Mouse (Mus musculus): Measurements from ENCODE around the gene B830017H08Rik. TPM values are rescaled to one million over a fixed set of nuclear protein-coding genes. Genes with fewer than 3 reads are reported as not detected.
A peak's percentile ranks its signal among the peaks of the same experiment; 100 is the strongest.

The B830017H08Rik gene
- polyA plus RNA-seq, 1 experiment from 2014 or later, result 0.36 TPM

DNA sequence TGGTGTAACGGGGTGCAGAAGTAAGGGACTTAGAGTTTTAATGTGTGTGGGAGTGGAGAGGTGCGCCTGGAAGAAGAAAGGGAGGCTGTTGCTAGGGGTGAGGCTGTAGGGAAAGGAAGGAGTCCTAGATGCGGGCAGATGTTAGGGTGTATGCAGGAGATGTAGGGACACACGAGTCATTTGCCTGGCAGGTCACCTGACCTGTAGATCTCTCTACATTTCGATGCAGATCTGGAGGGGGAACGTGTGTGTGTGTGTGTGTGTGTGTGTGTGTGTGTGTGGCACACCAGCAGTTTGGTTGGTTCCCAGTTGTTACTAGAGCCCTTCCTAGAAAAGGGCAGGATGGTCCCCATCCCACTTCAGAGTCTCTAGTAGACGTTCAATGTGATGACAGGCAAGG lies 27.9 kb upstream of the B830017H08Rik start:
- Histone ChIP-seq H3K27ac (ENCODE audit: low read depth, low read length) (no peak overlapping the region), H3K27me3 (ENCODE audit: control insufficient read depth, insufficient read depth, low read length) (peaks cover 78% of the 10 kb centered on the region), H3K4me1 (ENCODE audit: control insufficient read depth, insufficient read depth, low read length) (peaks cover 45% of the 10 kb centered on the region), H3K36me3 (ENCODE audit: control insufficient read depth, insufficient read depth, low read length) (0 out of 2 replicates have a peak, but pooled peaks cover 3% of the 10 kb centered on the region), H3K9ac (ENCODE audit: low read length) (no peak overlapping the region), H3K9me3 (ENCODE audit: control insufficient read depth, low read length) (no peaks in the 10 kb centered on the region), H3K4me3 (ENCODE audit: low read depth, low read length) (no peak overlapping the region), H3K4me2 (ENCODE audit: low read depth) (no peak overlapping the region)
- no peak for DNase-seq (ENCODE audit: low spot score)
- 10% methylated on average over 7 of the region's 7 CpGs for WGBS
- ATAC-seq (ENCODE audit: insufficient read depth, low FRiP score, low TSS enrichment), result no peak

GRCm38 (mm10) chr16:17806581-17807191 lies 26.2 kb upstream of the B830017H08Rik start:
- Histone ChIP-seq H3K27ac (ENCODE audit: low read depth, low read length) (peak overlapping the region; percentile 60), H3K4me1 (ENCODE audit: control insufficient read depth, insufficient read depth, low read length) (peaks cover 45% of the 10 kb centered on the region), H3K4me2 (ENCODE audit: low read depth) (peak overlapping the region; percentile 97), H3K9me3 (ENCODE audit: control insufficient read depth, low read length) (no peaks in the 10 kb centered on the region), H3K9ac (ENCODE audit: low read length) (peak overlapping the region; percentile 83), H3K27me3 (ENCODE audit: control insufficient read depth, insufficient read depth, low read length) (peaks cover 65% of the 10 kb centered on the region), H3K36me3 (ENCODE audit: control insufficient read depth, insufficient read depth, low read length) (0 out of 2 replicates have a peak, but pooled peaks cover 3% of the 10 kb centered on the region), H3K4me3 (ENCODE audit: low read depth, low read length) (peak overlapping the region; percentile 55)
- ATAC-seq (ENCODE audit: insufficient read depth, low FRiP score, low TSS enrichment), result peak; percentile 25
- 2% methylated on average over 50 of the region's 50 CpGs for WGBS
- peak; percentile 60 for DNase-seq (ENCODE audit: low spot score)

DNA sequence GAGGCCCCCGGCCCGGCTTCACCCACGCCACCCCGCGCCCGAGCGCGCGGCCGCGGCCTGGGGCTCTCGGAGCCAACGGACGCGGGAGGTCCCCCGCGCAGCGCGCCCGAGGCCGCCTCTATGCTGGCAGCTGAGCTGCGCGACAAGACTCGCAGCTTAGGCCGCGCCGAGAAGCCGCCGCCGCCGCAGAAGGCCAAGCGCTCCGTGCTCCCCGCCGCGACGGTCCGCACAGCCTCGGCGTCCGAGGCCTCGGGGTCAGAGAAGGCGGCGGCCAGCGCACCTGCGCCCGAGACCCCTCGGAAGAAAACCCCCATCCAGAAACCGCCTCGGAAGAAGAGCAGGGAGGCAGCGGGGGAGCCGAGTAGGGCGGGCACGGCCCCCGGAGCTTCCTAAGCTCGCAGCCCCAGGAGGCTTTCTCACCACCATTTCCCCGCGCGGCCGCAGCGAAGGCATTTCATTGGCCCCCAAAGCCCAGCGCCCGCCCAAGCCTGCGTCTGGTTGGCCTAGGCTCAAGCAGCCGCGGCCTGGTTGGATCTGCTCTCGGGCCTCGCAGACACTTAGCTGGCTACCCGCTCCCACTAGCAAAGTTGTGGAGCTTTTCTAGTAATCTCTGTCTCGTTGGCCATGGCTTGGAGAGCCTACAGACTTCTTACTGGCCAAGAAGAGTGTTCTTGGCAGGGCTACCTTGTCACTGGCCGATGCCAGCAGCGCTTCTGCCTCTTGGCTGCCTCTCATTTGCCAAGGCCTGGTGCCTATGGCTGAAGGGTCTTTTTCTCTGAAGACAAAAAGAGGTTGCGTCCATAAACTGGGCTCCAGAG lies 25.5 kb upstream of the B830017H08Rik start:
- DNase-seq (ENCODE audit: low spot score), result peak; percentile 94
- Histone ChIP-seq H3K9ac (ENCODE audit: low read length) (peak overlapping the region; percentile 83), H3K4me3 (ENCODE audit: low read depth, low read length) (peak overlapping the region; percentile 55), H3K9me3 (ENCODE audit: control insufficient read depth, low read length) (no peaks in the 10 kb centered on the region), H3K27me3 (ENCODE audit: control insufficient read depth, insufficient read depth, low read length) (peaks cover 58% of the 10 kb centered on the region), H3K4me2 (ENCODE audit: low read depth) (peak overlapping the region; percentile 97), H3K27ac (ENCODE audit: low read depth, low read length) (peak overlapping the region; percentile 60), H3K4me1 (ENCODE audit: control insufficient read depth, insufficient read depth, low read length) (peaks cover 44% of the 10 kb centered on the region), H3K36me3 (ENCODE audit: control insufficient read depth, insufficient read depth, low read length) (0 out of 2 replicates have a peak, but pooled peaks cover 3% of the 10 kb centered on the region)
- ATAC-seq (ENCODE audit: insufficient read depth, low FRiP score, low TSS enrichment), result peak; percentile 86
- WGBS, result 2% methylated on average over 72 of the region's 73 CpGs

DNA sequence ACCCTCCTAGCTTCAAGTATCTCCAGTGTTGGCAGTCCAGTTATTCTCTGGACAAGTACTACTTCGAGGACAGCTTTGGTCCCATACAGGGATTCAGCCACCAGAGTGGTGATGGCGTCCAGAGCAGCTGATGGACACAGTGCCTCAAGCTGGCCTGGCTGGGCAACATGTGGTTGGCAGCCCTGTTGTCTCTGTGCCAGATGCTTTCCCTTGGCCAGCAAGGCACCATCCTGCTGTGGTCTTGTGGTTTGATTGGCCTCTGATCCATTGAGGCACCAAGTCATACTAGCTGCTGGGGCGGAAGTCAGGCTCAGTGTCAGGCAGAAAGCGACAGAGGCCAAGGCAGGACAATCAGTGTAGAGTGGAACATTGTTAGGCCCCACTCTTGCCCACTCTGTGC lies 23.8 kb upstream of the B830017H08Rik start:
- no peaks in the 10 kb centered on the region for H3K9me3 ChIP-seq (ENCODE audit: control insufficient read depth, low read length)
- WGBS, result 74% methylated on average over 4 of the region's 4 CpGs
- H3K27ac ChIP-seq (ENCODE audit: low read depth, low read length), result peak overlapping the region; percentile 70
- no peak for ATAC-seq (ENCODE audit: insufficient read depth, low FRiP score, low TSS enrichment)
- H3K9ac ChIP-seq (ENCODE audit: low read length), result no peak overlapping the region
- H3K36me3 ChIP-seq (ENCODE audit: control insufficient read depth, insufficient read depth, low read length), result no peaks in the 10 kb centered on the region
- H3K27me3 ChIP-seq (ENCODE audit: control insufficient read depth, insufficient read depth, low read length), result peaks cover 43% of the 10 kb centered on the region
- H3K4me1 ChIP-seq (ENCODE audit: control insufficient read depth, insufficient read depth, low read length), result peaks cover 27% of the 10 kb centered on the region
- no peak for DNase-seq (ENCODE audit: low spot score)
- no peak overlapping the region for H3K4me3 ChIP-seq (ENCODE audit: low read depth, low read length)
- no peak overlapping the region for H3K4me2 ChIP-seq (ENCODE audit: low read depth)

GRCm38 (mm10) chr16:17809711-17810110 lies 23.2 kb upstream of the B830017H08Rik start:
- DNase-seq (ENCODE audit: low spot score) (peak; percentile 61), ATAC-seq (ENCODE audit: insufficient read depth, low FRiP score, low TSS enrichment) (no peak)
- no peaks in the 10 kb centered on the region for H3K9me3 ChIP-seq (ENCODE audit: control insufficient read depth, low read length)
- H3K4me3 ChIP-seq (ENCODE audit: low read depth, low read length), result no peak overlapping the region
- WGBS, result 34% methylated on average over 7 of the region's 7 CpGs
- H3K27ac ChIP-seq (ENCODE audit: low read depth, low read length), result peak overlapping the region; percentile 70
- no peak overlapping the region for H3K4me2 ChIP-seq (ENCODE audit: low read depth)
- H3K4me1 ChIP-seq (ENCODE audit: control insufficient read depth, insufficient read depth, low read length), result peaks cover 22% of the 10 kb centered on the region
- no peak overlapping the region for H3K9ac ChIP-seq (ENCODE audit: low read length)
- H3K36me3 ChIP-seq (ENCODE audit: control insufficient read depth, insufficient read depth, low read length), result no peaks in the 10 kb centered on the region
- peaks cover 37% of the 10 kb centered on the region for H3K27me3 ChIP-seq (ENCODE audit: control insufficient read depth, insufficient read depth, low read length)

GRCm38 (mm10) chr16:17812120-17812519 lies 20.8 kb upstream of the B830017H08Rik start:
- H3K4me2 ChIP-seq (ENCODE audit: low read depth), result no peak overlapping the region
- H3K4me3 ChIP-seq (ENCODE audit: low read depth, low read length), result no peak overlapping the region
- H3K36me3 ChIP-seq (ENCODE audit: control insufficient read depth, insufficient read depth, low read length), result no peaks in the 10 kb centered on the region
- ATAC-seq (ENCODE audit: insufficient read depth, low FRiP score, low TSS enrichment), result no peak
- 9% methylated on average over 5 of the region's 5 CpGs for WGBS
- no peak overlapping the region for H3K27ac ChIP-seq (ENCODE audit: low read depth, low read length)
- no peak for DNase-seq (ENCODE audit: low spot score)
- H3K9me3 ChIP-seq (ENCODE audit: control insufficient read depth, low read length), result no peaks in the 10 kb centered on the region
- peaks cover 12% of the 10 kb centered on the region for H3K4me1 ChIP-seq (ENCODE audit: control insufficient read depth, insufficient read depth, low read length)
- H3K27me3 ChIP-seq (ENCODE audit: control insufficient read depth, insufficient read depth, low read length), result peaks cover 24% of the 10 kb centered on the region
- no peak overlapping the region for H3K9ac ChIP-seq (ENCODE audit: low read length)

- WGBS, result 47% methylated on average over 4 of the region's 4 CpGs
- peaks cover 21% of the 10 kb centered on the region for H3K27me3 ChIP-seq (ENCODE audit: control insufficient read depth, insufficient read depth, low read length)
Measured at GRCm38 (mm10) chr16:17813173-17813572, 19.7 kb upstream of the B830017H08Rik start.

GRCm38 (mm10) chr16:17815411-17816402 lies 17.2 kb upstream of the B830017H08Rik start:
- H3K36me3 ChIP-seq (ENCODE audit: control insufficient read depth, insufficient read depth, low read length), result no peaks in the 10 kb centered on the region
- H3K4me3 ChIP-seq (ENCODE audit: low read depth, low read length), result peak overlapping the region; percentile 41
- H3K4me1 ChIP-seq (ENCODE audit: control insufficient read depth, insufficient read depth, low read length), result no peaks in the 10 kb centered on the region
- H3K4me2 ChIP-seq (ENCODE audit: low read depth), result peak overlapping the region; percentile 79
- peak overlapping the region; percentile 61 for H3K9ac ChIP-seq (ENCODE audit: low read length)
- peak; percentile 87 for DNase-seq (ENCODE audit: low spot score)
- no peak overlapping the region for H3K27ac ChIP-seq (ENCODE audit: low read depth, low read length)
- H3K27me3 ChIP-seq (ENCODE audit: control insufficient read depth, insufficient read depth, low read length), result peaks cover 13% of the 10 kb centered on the region
- ATAC-seq (ENCODE audit: insufficient read depth, low FRiP score, low TSS enrichment), result peak; percentile 88
- no peaks in the 10 kb centered on the region for H3K9me3 ChIP-seq (ENCODE audit: control insufficient read depth, low read length)
- 2% methylated on average over 63 of the region's 63 CpGs for WGBS

More at GRCm38 (mm10) chr16:17813173-17813572, 19.7 kb upstream of the B830017H08Rik start:
- ATAC-seq (ENCODE audit: insufficient read depth, low FRiP score, low TSS enrichment), result no peak
- Histone ChIP-seq H3K4me3 (ENCODE audit: low read depth, low read length) (no peak overlapping the region), H3K36me3 (ENCODE audit: control insufficient read depth, insufficient read depth, low read length) (no peaks in the 10 kb centered on the region), H3K4me2 (ENCODE audit: low read depth) (no peak overlapping the region), H3K27ac (ENCODE audit: low read depth, low read length) (no peak overlapping the region), H3K9me3 (ENCODE audit: control insufficient read depth, low read length) (no peaks in the 10 kb centered on the region), H3K4me1 (ENCODE audit: control insufficient read depth, insufficient read depth, low read length) (peaks cover 6% of the 10 kb centered on the region; the same call in 1 of the 2 replicates), H3K9ac (ENCODE audit: low read length) (no peak overlapping the region)
- DNase-seq (ENCODE audit: low spot score), result no peak

All from neural tube, embryonic 11.5 days (tissue).